Mouse (Mus musculus): ENCODE measurements around the gene Olfr1328.
"Not testable (repeated sequence)": the region's sequence is repeated elsewhere in the genome, so short reads cannot be mapped to it uniquely, and the experiment has no call there.

Olfr1328 gene
- long read RNA-seq, experiment 1: 0 reads
- long read RNA-seq, experiment 2: 0 reads

DNA sequence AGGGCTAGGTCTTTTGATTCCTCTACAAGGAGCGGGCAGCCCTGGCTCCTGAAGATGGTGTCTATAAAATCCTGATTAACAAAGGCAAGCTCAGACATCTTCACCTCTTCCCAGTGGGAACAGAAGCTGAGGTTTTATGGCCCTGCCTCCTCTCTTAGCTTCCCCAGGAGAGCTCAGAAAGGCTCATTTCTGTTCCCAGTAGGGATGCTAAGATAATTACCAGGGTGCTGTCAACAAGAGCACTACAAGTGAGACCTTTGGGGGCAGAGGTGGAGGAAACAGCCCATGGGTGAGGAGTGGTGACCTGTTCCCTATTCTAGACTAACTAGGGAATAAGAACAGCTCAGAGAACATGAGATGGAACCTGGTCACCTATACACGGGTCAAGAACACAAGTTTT lies at the start of gene Olfr1328:
Gene Olfr1328 (minus strand): TSS at position 101 of the 400 bp plus-strand sequence.
- intact Hi-C loops (cut with DNase I): no loop called here

DNA sequence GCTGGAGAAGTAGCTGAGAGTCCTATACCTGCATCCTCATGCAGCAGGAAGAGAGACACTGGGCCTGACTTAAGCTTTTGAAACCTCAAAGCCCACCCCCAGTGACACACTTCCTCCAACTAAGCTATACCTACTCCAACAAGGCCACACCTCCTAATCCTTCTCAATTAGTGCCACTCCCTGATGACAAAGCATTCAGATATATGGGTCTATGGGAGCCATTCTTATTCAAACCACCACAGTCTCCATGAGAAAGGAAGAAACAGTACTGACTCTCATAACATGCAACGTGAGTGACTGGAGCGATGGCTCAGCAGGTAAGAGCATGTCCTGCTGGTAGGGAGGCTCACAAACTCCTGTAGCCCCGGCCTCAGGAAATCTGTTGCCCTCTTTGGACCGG lies 46.9 kb upstream of the Olfr1328 start:
- intact Hi-C loops (cut with DNase I): loop anchor here (5.0 kb wide), 1 partner anchor 338 kb away; no protein-coding TSS in a partner anchor

DNA sequence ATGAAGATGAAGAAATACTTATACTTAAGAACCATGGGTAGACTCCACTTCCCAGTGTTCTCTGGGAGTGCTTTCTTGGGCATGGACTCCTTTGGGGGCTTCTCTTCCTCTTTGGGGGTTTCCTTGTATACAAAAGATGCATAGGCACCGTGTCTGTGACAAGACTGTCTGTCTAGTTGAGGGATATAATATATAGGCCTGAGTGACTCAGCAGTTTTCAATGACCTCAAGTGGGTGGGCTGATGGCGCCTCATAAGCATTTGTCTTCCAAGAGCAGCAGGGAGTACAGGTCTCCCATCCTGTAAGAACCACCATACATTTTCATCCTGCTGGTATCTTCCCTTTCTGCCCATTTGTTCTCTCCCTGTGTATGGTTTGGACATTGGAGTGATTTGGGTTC lies 34.9 kb upstream of the Olfr1328 start:
- intact Hi-C loops (cut with DNase I): no loop called here

DNA sequence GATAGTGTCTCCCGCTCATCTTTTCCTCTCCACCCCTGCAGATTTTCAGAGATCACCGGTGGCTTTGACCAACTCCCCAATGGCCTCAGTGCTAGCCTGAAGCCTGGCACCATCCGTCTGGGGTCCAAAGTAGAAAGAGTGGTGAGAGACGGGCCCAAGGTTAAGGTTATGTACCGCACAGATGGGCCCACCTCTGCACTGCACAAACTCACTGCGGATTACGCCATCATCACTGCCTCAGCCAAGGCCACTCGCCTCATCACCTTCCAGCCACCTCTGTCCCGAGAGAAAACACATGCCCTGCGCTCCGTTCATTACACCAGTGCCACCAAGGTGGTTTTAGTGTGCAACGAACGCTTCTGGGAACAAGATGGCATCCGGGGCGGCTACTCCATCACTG lies 29.3 kb upstream of the Olfr1328 start:
- intact Hi-C loops (cut with DNase I): no loop called here

DNA sequence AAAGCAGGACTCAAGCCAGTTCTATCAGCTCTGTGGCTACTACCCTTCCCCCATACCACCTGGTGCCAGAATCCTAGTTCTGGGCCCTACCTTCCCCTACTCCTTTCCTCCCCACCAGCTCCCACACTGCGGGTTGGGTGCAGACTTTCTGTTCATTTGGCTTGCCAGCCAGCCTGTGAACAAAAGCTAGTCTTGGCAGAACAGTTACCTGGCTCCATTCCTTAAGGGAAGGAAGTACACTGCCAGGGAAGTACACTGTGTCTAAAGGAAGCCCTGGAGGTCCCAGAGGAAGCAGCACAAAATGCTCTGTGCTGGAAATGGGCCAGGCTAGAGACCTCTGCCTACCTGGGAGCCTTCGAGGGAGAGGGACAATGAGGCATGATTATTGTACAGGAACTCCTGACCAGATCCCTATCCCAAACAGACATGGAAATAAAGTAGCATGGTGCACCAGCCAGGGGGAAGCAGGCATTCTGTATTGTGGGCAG lies 22.8 kb upstream of the Olfr1328 start, which contains the start of gene Lao1:
Gene Lao1 (plus strand): TSS at position 438 of the 488 bp plus-strand sequence.
- intact Hi-C loops (cut with DNase I): no loop called here

DNA sequence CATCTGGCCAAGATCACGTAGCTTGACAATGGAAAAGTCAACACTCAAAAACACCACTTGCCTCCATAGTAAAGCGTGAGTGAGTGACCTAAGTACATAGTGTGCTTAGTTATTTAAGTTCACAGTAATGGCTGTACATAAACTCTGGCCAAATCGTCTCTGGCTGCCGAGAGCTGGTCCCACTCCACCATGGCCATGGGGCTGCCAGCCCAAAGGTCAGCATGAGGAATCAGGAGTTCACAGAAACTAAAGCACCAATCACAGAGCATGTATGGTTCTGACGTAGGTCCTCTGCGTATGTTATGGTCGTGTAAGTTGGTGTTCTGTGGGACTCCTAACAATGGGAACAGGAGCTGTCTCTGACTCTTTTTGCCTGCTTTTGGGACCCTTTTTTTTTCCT lies 20.4 kb upstream of the Olfr1328 start:
- intact Hi-C loops (cut with DNase I): no loop called here

DNA sequence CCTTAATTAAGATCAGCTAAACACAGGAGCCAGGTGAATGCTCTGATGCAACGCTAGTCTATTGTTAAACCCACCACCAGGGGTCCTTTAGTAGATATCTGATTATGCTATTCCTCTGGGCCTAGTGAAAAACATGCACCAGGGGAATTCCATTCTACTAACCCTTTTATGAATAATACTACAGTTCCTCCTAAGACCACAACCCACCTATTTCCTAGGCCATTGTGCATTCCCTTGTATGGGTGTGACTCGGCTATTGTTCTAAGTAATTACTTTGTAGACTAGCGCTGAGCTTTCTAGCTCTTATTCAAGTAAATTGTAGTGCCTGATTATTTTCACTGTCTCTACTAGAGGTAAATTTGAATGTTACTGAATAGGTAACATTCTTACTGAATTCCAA lies 7.1 kb downstream of the Olfr1328 start:
- intact Hi-C loops (cut with DNase I): not testable (repeated sequence)

DNA sequence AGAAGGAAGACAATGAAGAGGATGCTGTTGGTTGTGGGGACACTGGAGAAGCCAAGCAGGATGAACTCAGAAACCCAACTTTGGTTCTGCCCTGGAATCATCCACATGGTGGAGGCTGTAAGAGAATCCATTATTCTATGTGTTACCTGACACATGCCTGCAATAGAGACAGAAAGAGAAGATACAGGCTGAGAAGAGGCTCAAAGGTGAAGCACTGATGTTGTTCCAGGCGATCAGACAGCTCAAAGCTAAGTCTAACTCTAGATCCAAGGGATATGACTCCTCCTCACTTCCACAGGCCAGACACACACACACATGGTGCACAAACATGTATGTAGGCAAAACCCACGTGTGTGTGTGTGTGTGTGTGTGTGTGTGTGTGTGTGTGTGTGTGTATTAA lies 21.0 kb downstream of the Olfr1328 start, which contains the start of gene Olfr1329:
Gene Olfr1329 (minus strand): TSS at position 101 of the 400 bp plus-strand sequence.
- intact Hi-C loops (cut with DNase I): not testable (repeated sequence)

DNA sequence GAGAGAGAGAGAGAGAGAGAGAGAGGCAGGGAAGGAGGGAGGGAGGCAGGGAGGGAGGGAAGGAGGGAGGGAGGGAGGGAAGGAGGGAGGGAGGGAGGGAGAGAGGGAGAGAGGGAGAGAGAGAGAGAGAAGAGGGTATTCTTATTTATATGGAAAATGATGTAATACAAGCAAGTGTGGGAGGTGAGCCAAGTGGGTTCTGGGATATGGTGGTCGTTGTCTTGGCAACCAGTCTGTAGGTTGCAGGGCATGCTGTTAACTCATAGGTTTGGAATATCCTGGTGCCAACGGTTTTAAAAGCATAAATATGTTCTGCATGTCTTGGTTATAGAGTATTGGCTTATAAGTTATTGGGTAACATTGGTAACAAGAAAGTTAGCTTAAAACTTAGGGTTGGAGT lies 36.4 kb downstream of the Olfr1328 start:
- intact Hi-C loops (cut with DNase I): no loop called here

DNA sequence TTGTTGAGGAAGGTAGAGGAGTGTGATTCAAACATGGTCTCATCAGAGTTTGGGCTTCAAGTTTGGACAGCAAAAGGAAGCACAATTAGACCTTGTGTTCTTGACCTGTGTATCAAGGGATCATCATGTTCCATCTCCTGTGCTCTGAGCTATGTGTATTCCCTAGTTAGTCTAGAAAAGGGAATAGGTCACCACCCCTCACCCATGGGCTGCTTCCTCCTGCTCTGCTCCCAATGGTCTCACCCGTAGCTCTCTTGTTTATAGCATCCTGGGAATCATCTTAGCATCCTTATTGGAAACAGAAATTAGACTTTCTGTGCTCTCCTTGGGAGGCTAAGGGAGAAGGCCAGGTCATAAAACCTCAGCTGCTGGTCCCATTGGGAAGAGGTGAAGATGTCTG lies 50.1 kb downstream of the Olfr1328 start, which contains the start of gene Olfr1330:
Gene Olfr1330 (plus strand): TSS at position 301 of the 400 bp plus-strand sequence.
- intact Hi-C loops (cut with DNase I): no loop called here

All from adrenal gland (tissue).